ENCODE assay signal across 15 mouse cellular contexts in genomic region chr17:33439922-33440321, GRCm38 (mm10). TPM values are rescaled to one million over a fixed set of nuclear protein-coding genes. Genes with fewer than 3 reads are reported as not detected.
DNase-seq lines count a peak whose midpoint lies in the region; TF ChIP-seq lines count a peak whose summit lies in the region.
"Had no signal": no experiment of that assay in that cellular context is flagged by ENCODE, and none has a peak within 500 bp of the region (broad histone marks: within the 10 kb centered on the region; RNA-seq: fewer than 3 reads in every experiment).

No protein-coding gene starts in this region.

- no peak for TF ChIP-seq EP300 in CH12.LX (IDR thresholded peaks at IDR 0.05; ENCODE audit: low read length)

- H3K36me3 ChIP-seq in CH12.LX (replicated peaks in 1 of 2; ENCODE audit: control insufficient read depth in 1 of 2, insufficient read depth in 1 of 2, low read length in 1 of 2): no peaks in the 10 kb centered on the region

- in situ Hi-C loops in CH12.LX (cut with MboI; ENCODE audit: low pct_ligation_motif_present, low pct_unique_long_range_greater_than_20kb, low sequenced_read_pairs): loop anchor here (5.0 to 10.0 kb wide), 2 partner anchors 97 to 365 kb away; no protein-coding TSS in a partner anchor

- no peak for TF ChIP-seq CTCF in CH12.LX (conservative IDR thresholded peaks at IDR 0.05 in 1 of 2, IDR thresholded peaks at IDR 0.05 in 1 of 2; ENCODE audit: low read depth in 2 of 2, low read length in 2 of 2)
- TF ChIP-seq CTCF in brain, embryonic 14.5 days (IDR thresholded peaks at IDR 0.05; ENCODE audit: borderline replicate concordance, extremely low read depth, insufficient read depth, insufficient read length): no peak

- peak overlapping the region; percentile 37; the same call in 1 of the 2 replicates for H3K4me2 ChIP-seq in CH12.LX (ENCODE audit: insufficient read depth, low read depth, poor library complexity, severe bottlenecking)

- dilution Hi-C loops in CH12.LX (cut with MboI; ENCODE audit: extremely low pct_ligation_motif_present, extremely low pct_unique_long_range_greater_than_20kb, low sequenced_read_pairs): no loop called here

- no peaks in the 10 kb centered on the region for H3K79me2 ChIP-seq in CH12.LX (replicated peaks; ENCODE audit: control insufficient read depth, extremely low read depth, insufficient read depth, poor library complexity, severe bottlenecking)

- no peak overlapping the region for H3K27ac ChIP-seq in CH12.LX (ENCODE audit: insufficient read depth, low read depth)

- H3K4me1 ChIP-seq in CH12.LX (ENCODE audit: control insufficient read depth in 1 of 2, insufficient read depth in 2 of 2): peaks cover 0 to 8% of the 10 kb centered on the region in 2 experiments; a peak in 2 of 4 replicates

- intact Hi-C loops in gastrocnemius, postnatal 14 days (cut with DNase I; ENCODE audit: low total_unique reads): loop anchor here (2.0 kb wide), 1 partner anchor 99 kb away; no protein-coding TSS in a partner anchor

- H3K9ac ChIP-seq in CH12.LX (ENCODE audit: insufficient read depth, low read depth): no peak overlapping the region

- DNase-seq in kidney, adult 9 months: peak; percentile 4
- no peak for DNase-seq in kidney, postnatal 10 days
- peak; percentile 23 for DNase-seq in CH12.LX (ENCODE audit: extremely low read depth)
- DNase-seq in brain, embryonic 14.5 days (ENCODE audit: low read depth): peak; percentile 8
- DNase-seq in lung, postnatal 14 days: peak; percentile 30
- no peak for DNase-seq in ovary, postnatal 36 days (ENCODE audit: low spot score)
- no peak for DNase-seq in left cerebral cortex, adult 9 months (ENCODE audit: low spot score in 2 of 2)
- no peak for DNase-seq in gastrocnemius, postnatal 14 days

- no peaks in the 10 kb centered on the region for H3K9me3 ChIP-seq in CH12.LX (replicated peaks; ENCODE audit: low read length)

- no peak overlapping the region for H3K4me3 ChIP-seq in CH12.LX (replicated peaks in 1 of 3; ENCODE audit: low read depth in 2 of 3, low read length in 2 of 3, poor library complexity in 1 of 3)

- TF ChIP-seq RAD21 in CH12.LX (IDR thresholded peaks at IDR 0.05; ENCODE audit: low read depth, low read length): no peak

- peaks cover 2% of the 10 kb centered on the region for H3K27me3 ChIP-seq in CH12.LX (replicated peaks)

- no peak for TF ChIP-seq POLR2A in CH12.LX (IDR thresholded peaks at IDR 0.05; ENCODE audit: low read depth, low read length)
- no peak for TF ChIP-seq POLR2A in brain, embryonic 14.5 days (IDR thresholded peaks at IDR 0.05; ENCODE audit: borderline replicate concordance, extremely low read depth, insufficient read depth, insufficient read length, poor library complexity, severe bottlenecking)

TF ChIP-seq in CH12.LX, 34 proteins besides CTCF, POLR2A, EP300 and RAD21:
- TF ChIP-seq USF1 (IDR thresholded peaks at IDR 0.05; ENCODE audit: low read depth, low read length): no peak
- no peak for TF ChIP-seq TCF12 (IDR thresholded peaks at IDR 0.05; ENCODE audit: low read depth, low read length)
- TF ChIP-seq IRF4 (IDR thresholded peaks at IDR 0.05; ENCODE audit: low read depth, low read length): no peak
- no peak for TF ChIP-seq SMC3 (IDR thresholded peaks at IDR 0.05; ENCODE audit: low read depth, low read length)
- TF ChIP-seq MAFK (IDR thresholded peaks at IDR 0.05; ENCODE audit: insufficient replicate concordance, low read length): no peak
- TF ChIP-seq NELFE (IDR thresholded peaks at IDR 0.05; ENCODE audit: low read depth, low read length): no peak
- TF ChIP-seq E2F4 (IDR thresholded peaks at IDR 0.05; ENCODE audit: insufficient replicate concordance, low read depth, low read length): no peak
- TF ChIP-seq PAX5 (IDR thresholded peaks at IDR 0.05; ENCODE audit: low read length): no peak
- TF ChIP-seq KAT2A (IDR thresholded peaks at IDR 0.05; ENCODE audit: insufficient replicate concordance, low read length): no peak
- TF ChIP-seq NRF1 (IDR thresholded peaks at IDR 0.05; ENCODE audit: low read depth, low read length): no peak
- TF ChIP-seq MAX (IDR thresholded peaks at IDR 0.05; ENCODE audit: low read length): no peak
- TF ChIP-seq CHD2 (IDR thresholded peaks at IDR 0.05; ENCODE audit: low read length): no peak
- no peak for TF ChIP-seq USF2 (conservative IDR thresholded peaks at IDR 0.05; ENCODE audit: low read depth, low read length)
- TF ChIP-seq BHLHE40 (IDR thresholded peaks at IDR 0.05; ENCODE audit: low read depth, low read length): no peak
- TF ChIP-seq CHD1 (IDR thresholded peaks at IDR 0.05; ENCODE audit: low read depth, low read length): no peak
- no peak for TF ChIP-seq MXI1 (IDR thresholded peaks at IDR 0.05; ENCODE audit: low read depth, low read length)
- TF ChIP-seq HCFC1 (IDR thresholded peaks at IDR 0.05; ENCODE audit: low read depth, low read length): no peak
- TF ChIP-seq JUN (IDR thresholded peaks at IDR 0.05; ENCODE audit: insufficient read depth, low read depth, low read length): no peak; the same call in 1 of the 2 replicates

RNA-seq across cellular contexts. Expression of gene Actl9, which starts 7.2 kb away (rescaled TPM):
- total RNA-seq in CH12.LX (2012; rRNA removed): not detected in 2 replicates
- total RNA-seq in CH12.LX (2014; rRNA removed): not detected in 2 replicates
- not detected in 2 replicates for polyA plus RNA-seq in CH12.LX (2012; ENCODE audit: insufficient read length, low read depth)
- polyA plus RNA-seq in brain, embryonic 14.5 days (2012; rRNA removed): 0.15 and 0.29 TPM in 2 replicates
- not detected for total RNA-seq in gastrocnemius, postnatal 14 days (2021)
- total RNA-seq: common myeloid progenitor, adult 5-6 weeks; gastrocnemius, postnatal 4 days; megakaryocyte-erythroid progenitor cell, adult 5-6 weeks had no signal
- polyA plus RNA-seq: hindbrain, embryonic 16.5 days; neural tube, embryonic 11.5 days; Patski; stomach, embryonic 16.5 days had no signal

RNA-seq across cellular contexts. Expression of gene Zfp101, which starts 45.5 kb away (rescaled TPM):
- total RNA-seq in CH12.LX (2012; rRNA removed) (7.2 and 8.2 TPM in 2 replicates), CH12.LX (2014; rRNA removed) (15.4 and 21.5 TPM in 2 replicates)
- 10.7 and 11.2 TPM in 2 replicates for polyA plus RNA-seq in CH12.LX (2012; ENCODE audit: insufficient read length, low read depth)
- 12.6 and 16.0 TPM in 2 replicates for polyA plus RNA-seq in brain, embryonic 14.5 days (2012; rRNA removed)
- total RNA-seq in gastrocnemius, postnatal 14 days (2021): 1 to 10 TPM; 4.1 to 4.4 TPM

Comparison
In these comparisons a context has a peak if more than half of its experiments do, and no peak if none do; other contexts are left out.
1. DNase-seq: peak in kidney, adult 9 months (single experiment), CH12.LX (single experiment), brain, embryonic 14.5 days (single experiment) and lung, postnatal 14 days (single experiment); none in kidney, postnatal 10 days (single experiment), ovary, postnatal 36 days (single experiment), left cerebral cortex, adult 9 months (0 of 2) and gastrocnemius, postnatal 14 days (single experiment).